Mouse (Mus musculus) neural tube, embryonic 12.5 days (tissue): ENCODE data around the gene Zfand4. TPM values are rescaled to one million over a fixed set of nuclear protein-coding genes. Genes with fewer than 3 reads are reported as not detected.

Source experiments
- ATAC-seq: fragments of 200-750 bp; cut with Nextera tagmentation; 2 replicates; pipeline ENCODE4 v1.8.0; 2017; ENCODE audit warnings: low read depth, mild to moderate bottlenecking, moderate TSS enrichment, moderate library complexity; ENCODE audit not compliant: low FRiP score
- H3K27ac ChIP-seq: fragments of 300-500 bp; sonication (generic); 2 replicates; pipeline ENCODE4 v1.5.1; 2016
- H3K27me3 ChIP-seq: fragments of 300-500 bp; sonication (generic); replicated peaks from 2 replicates; pipeline ENCODE4 v1.6.1; 2016; ENCODE audit warnings: mild to moderate bottlenecking
- H3K36me3 ChIP-seq: fragments of 300-500 bp; sonication (generic); 2 replicates; pipeline ENCODE4 v1.6.1; 2016; ENCODE audit warnings: mild to moderate bottlenecking
- H3K4me1 ChIP-seq: fragments of 300-500 bp; sonication (generic); 2 replicates; pipeline ENCODE4 v1.6.1; 2016
- H3K4me2 ChIP-seq: fragments of 300-500 bp; sonication (generic); replicated peaks from 2 replicates; pipeline ENCODE4 v1.6.1; 2016; ENCODE audit warnings: mild to moderate bottlenecking
- H3K4me3 ChIP-seq: fragments of 300-500 bp; sonication (generic); 2 replicates; pipeline ENCODE4 v1.5.1; 2016
- H3K9ac ChIP-seq: fragments of 300-500 bp; sonication (generic); 2 replicates; pipeline ENCODE4 v1.6.1; 2016; ENCODE audit warnings: mild to moderate bottlenecking
- H3K9me3 ChIP-seq: fragments of 300-500 bp; sonication (generic); 2 replicates; pipeline ENCODE4 v1.6.1; 2016; ENCODE audit warnings: mild to moderate bottlenecking
- whole genome bisulfite sequencing: fragments of 180-500 bp; shearing (Covaris S2); methylation state at CpG from one replicate; pipeline ENCODE4 v1.1.7; 2016; 5-methylcytosine and 5-hydroxymethylcytosine counted together
- polyA plus RNA-seq: library from polyadenylated mRNA; unstranded; fragments of >200 nt; fragmentation: Nextera tagmentation; extraction: Ambion mirVana; gene quantifications from 2 replicates; pipeline ENCODE4 v1.2.1, GENCODE M21; 2016

The Zfand4 gene
- polyA plus RNA-seq, 1 experiment from 2014 or later = 7.1 TPM

DNA sequence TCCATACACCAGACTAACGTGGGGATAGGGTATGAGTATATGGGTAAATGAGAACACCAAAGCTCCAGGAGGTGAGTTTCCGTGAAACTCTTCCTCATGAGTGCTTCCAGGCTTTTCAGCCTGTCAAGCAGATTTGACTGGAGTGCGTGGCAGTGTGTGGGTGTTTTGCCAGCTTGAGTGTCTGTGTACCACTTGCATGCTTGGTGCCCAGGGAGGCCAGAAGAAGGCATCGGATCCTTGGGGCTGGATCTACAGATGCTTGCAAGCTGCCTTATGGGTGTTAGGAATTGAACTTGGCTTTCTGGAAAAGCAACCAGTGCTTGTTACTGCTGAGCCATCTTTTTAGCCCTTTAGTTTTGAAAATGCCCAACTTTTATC lies 92.9 kb downstream of the Zfand4 start:
- WGBS = 78% methylated on average over 4 of the region's 4 CpGs
- H3K36me3 ChIP-seq = no peaks in the 10 kb centered on the region
- H3K4me3 ChIP-seq = no peak overlapping the region
- no peaks in the 10 kb centered on the region for H3K9me3 ChIP-seq
- H3K9ac ChIP-seq = no peak overlapping the region
- no peak overlapping the region for H3K4me2 ChIP-seq
- H3K4me1 ChIP-seq = 0 out of 2 replicates have a peak, but pooled peaks cover 3% of the 10 kb centered on the region
- no peak for ATAC-seq
- H3K27ac ChIP-seq = no peak overlapping the region
- no peaks in the 10 kb centered on the region for H3K27me3 ChIP-seq

DNA sequence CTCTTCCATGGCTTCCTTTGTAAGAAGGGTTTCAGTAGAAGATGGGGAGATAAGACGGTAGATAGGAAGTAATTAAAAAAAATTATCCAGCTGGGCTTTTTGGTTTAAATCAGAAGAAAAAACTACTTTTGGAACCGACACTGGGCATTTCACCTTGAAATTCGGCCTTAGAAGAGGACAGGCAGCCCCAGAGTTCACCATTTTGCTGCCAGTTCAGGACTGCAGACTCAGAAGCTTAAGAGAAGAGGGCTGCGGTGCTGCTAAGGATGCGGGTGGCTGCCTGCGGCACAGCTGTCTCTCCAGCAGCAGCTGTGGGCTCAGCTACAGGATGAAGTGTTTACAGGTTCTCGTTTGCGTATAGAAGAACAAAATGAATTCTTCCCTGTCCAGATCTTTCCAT lies 94.0 kb downstream of the Zfand4 start:
- H3K9me3 ChIP-seq = no peaks in the 10 kb centered on the region
- no peak overlapping the region for H3K9ac ChIP-seq
- H3K4me1 ChIP-seq = 0 out of 2 replicates have a peak, but pooled peaks cover 3% of the 10 kb centered on the region
- 79% methylated on average over 8 of the region's 8 CpGs for WGBS
- H3K27me3 ChIP-seq = no peaks in the 10 kb centered on the region
- no peak overlapping the region for H3K4me2 ChIP-seq
- ATAC-seq = no peak
- H3K27ac ChIP-seq = no peak overlapping the region
- no peaks in the 10 kb centered on the region for H3K36me3 ChIP-seq
- no peak overlapping the region for H3K4me3 ChIP-seq

DNA sequence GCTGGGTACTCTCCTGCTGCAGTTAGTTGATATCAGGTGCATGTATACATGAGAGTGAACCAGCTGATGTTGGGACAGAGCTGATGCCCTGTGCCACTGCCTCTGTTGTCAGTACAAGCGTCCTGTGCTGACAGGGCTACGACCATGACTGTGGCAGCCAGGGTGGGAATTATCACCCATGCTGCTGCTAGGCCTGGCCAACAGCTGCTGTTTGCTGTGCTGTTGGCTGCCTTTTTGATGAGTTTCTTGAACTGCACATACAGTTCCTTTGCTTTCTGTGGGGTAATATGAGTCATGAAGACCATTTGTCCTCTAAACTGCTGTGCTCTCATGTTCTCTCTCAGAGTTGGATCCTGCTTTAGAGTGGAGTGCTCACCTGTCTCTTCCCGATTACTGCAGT lies 95.2 kb downstream of the Zfand4 start:
- no peak for ATAC-seq
- 87% methylated on average over 3 of the region's 3 CpGs for WGBS
- no peak overlapping the region for H3K4me3 ChIP-seq

DNA sequence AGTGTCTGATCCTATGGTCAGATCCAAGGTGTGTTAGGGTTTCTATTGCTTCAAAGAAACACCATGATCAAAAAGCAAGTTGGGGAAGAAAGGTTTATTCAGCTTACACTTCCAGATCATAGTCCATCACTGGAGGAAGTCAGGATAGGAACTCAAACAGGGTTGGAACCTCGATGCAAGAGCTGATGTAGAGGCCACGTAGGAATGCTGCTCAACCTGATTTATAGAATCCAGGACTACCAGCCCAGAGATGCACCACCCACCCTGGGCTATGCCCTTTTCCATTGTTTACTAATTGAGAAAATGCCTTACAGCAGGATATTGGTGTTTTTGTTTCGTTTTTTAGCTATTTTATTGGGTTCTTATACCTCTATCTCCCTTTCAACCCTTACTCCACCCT lies 97.4 kb downstream of the Zfand4 start:
- 0 out of 2 replicates have a peak, but pooled peaks cover 3% of the 10 kb centered on the region for H3K4me1 ChIP-seq
- H3K4me2 ChIP-seq = no peak overlapping the region
- H3K36me3 ChIP-seq = no peaks in the 10 kb centered on the region
- no peak overlapping the region for H3K9ac ChIP-seq
- no peak for ATAC-seq
- 92% methylated on average over 3 of the region's 3 CpGs for WGBS
- no peak overlapping the region for H3K27ac ChIP-seq
- no peaks in the 10 kb centered on the region for H3K9me3 ChIP-seq
- H3K4me3 ChIP-seq = no peak overlapping the region
- H3K27me3 ChIP-seq = no peaks in the 10 kb centered on the region

More for the DNA sequence above, 95.2 kb downstream of the Zfand4 start:
- no peak overlapping the region for H3K27ac ChIP-seq
- no peaks in the 10 kb centered on the region for H3K27me3 ChIP-seq
- H3K4me1 ChIP-seq = 0 out of 2 replicates have a peak, but pooled peaks cover 3% of the 10 kb centered on the region
- no peak overlapping the region for H3K9ac ChIP-seq
- no peaks in the 10 kb centered on the region for H3K36me3 ChIP-seq
- H3K4me2 ChIP-seq = no peak overlapping the region
- no peaks in the 10 kb centered on the region for H3K9me3 ChIP-seq

DNA sequence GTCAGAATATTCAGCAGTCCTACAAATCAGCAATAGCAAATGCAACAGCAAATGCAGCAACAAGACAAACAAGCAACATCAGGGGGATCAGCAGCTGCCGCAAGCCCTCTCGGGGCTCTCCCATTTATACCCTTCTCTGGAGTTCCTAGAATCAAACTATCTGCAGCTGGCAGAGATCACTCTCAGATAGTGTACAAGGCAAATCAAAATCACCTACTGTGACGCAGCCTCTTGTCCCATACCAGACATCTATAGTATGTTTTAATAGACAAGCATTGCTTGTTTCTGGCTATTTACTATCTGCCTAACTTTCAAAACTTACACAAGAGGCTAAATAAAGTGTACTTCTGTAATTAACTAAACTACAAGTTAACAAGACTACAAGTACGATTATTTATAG lies 98.0 kb downstream of the Zfand4 start:
- 92% methylated on average over 4 of the region's 4 CpGs for WGBS
- H3K9me3 ChIP-seq = no peaks in the 10 kb centered on the region
- H3K4me1 ChIP-seq = 0 out of 2 replicates have a peak, but pooled peaks cover 3% of the 10 kb centered on the region
- ATAC-seq = no peak
- H3K4me2 ChIP-seq = no peak overlapping the region
- H3K4me3 ChIP-seq = no peak overlapping the region
- no peaks in the 10 kb centered on the region for H3K27me3 ChIP-seq
- no peak overlapping the region for H3K27ac ChIP-seq
- no peak overlapping the region for H3K9ac ChIP-seq
- H3K36me3 ChIP-seq = no peaks in the 10 kb centered on the region

DNA sequence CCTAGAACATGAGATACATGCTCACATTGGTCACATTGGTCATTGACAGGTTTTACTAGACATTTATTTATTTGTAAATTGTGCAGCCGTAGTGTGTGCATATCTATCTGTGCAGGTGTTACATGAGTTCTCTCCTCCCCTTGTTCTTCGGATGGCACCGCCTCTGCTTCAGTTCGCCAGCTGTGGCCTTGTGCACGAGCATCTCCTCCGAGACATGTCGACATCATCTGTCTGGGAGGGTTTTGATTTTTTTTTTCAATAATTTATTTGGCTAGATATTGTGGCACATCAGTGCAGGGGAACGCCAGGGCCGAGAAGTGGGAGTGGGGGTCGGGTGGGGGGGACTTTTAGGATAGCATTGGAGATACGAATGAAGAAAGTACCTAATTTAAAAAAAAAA lies 103.9 kb downstream of the Zfand4 start:
- WGBS = 79% methylated on average over 11 of the region's 11 CpGs
- Histone ChIP-seq H3K9me3 (no peaks in the 10 kb centered on the region), H3K4me2 (no peak overlapping the region), H3K27ac (no peak overlapping the region), H3K9ac (no peak overlapping the region), H3K36me3 (no peaks in the 10 kb centered on the region), H3K4me1 (no peaks in the 10 kb centered on the region), H3K4me3 (no peak overlapping the region), H3K27me3 (no peaks in the 10 kb centered on the region)
- ATAC-seq = no peak

DNA sequence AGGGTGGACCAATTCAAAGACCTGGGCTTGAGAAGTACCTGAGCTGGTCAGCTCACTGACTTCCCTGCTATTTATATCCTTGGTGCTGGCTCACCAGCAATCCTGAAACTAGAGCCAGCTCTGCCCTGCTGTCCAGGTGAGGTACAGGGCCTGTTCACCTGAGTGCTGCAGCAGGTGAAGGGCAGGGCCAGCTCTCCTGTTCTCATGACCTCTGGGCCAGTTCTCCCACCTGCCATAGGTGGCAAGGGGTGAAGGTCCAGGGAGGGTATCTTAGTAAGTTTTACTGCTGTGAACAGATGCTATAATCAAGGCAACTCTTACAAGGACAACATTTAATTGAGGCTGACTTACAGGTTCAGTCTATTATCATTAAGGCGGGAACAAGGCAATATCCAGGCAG lies 105.8 kb downstream of the Zfand4 start:
- Histone ChIP-seq H3K27me3 (no peaks in the 10 kb centered on the region), H3K9ac (no peak overlapping the region), H3K4me3 (no peak overlapping the region), H3K4me1 (no peaks in the 10 kb centered on the region), H3K36me3 (no peaks in the 10 kb centered on the region), H3K4me2 (no peak overlapping the region), H3K9me3 (no peaks in the 10 kb centered on the region), H3K27ac (no peak overlapping the region)
- no peak for ATAC-seq
- 84% methylated on average over 1 of the region's 1 CpGs for WGBS

DNA sequence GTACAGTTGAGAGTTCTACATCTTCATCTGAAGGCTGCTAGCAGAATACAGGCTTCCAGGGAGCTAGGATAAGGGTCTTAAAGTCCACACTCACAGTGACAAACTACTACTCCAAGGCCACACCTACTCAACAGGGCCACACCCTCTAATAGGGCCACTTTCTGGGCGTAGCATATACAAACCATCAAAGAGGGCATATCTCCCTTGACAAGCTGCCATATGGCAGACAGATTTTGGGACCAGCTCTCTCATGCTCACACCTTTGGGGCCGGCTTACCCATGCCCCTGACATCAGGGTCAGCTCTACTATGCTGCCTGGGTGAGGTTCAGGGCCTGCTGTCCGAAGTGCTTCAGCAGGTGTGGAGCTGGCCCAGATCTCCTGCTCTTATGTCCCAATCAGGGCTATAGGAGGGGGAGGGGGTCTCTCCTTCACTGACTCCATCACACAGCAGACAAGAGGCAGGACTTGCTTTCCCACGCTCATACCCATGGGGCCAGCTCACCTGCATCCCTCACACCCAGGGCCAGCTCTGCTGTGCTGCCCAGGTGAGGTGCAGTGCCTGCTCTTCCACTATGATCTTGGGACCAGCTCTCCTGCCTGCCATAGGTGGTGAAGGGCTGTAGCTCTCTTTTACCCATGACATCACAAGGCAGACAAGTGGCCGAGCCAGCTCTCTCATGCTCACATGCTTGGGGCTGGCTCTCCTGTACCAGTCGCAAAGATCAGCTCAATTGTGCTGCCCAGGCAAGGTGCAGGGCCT lies 106.4 kb downstream of the Zfand4 start:
- WGBS = 92% methylated on average over 6 of the region's 6 CpGs
- peak; percentile 21; the same call in 1 of the 2 replicates for ATAC-seq
- Histone ChIP-seq H3K4me1 (no peaks in the 10 kb centered on the region), H3K4me2 (no peak overlapping the region), H3K9me3 (no peaks in the 10 kb centered on the region), H3K9ac (no peak overlapping the region), H3K27ac (no peak overlapping the region), H3K4me3 (no peak overlapping the region), H3K36me3 (no peaks in the 10 kb centered on the region), H3K27me3 (no peaks in the 10 kb centered on the region)

DNA sequence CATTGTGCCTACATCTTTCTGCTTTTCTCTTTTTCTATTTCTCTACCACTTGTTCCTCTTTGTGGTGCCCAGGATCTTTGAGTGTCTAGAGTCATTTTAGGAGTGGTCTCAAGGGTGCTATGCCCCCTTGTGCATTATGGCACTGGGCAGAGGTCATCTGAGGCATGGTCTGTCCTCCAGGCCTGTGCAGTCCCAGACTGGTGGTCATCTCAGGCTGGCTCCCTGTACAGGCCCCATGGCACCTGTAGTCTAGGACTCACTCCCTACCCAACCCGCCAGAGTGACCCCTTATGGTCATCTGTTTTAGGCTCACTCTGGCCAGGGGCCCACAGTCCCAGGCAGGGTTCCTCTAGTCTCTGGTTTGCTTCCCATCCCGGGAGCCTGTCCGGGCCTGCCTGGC lies 107.5 kb downstream of the Zfand4 start:
- Histone ChIP-seq H3K36me3 (no peaks in the 10 kb centered on the region), H3K9me3 (no peaks in the 10 kb centered on the region), H3K27ac (no peak overlapping the region), H3K4me3 (no peak overlapping the region), H3K27me3 (no peaks in the 10 kb centered on the region), H3K9ac (no peak overlapping the region), H3K4me1 (no peaks in the 10 kb centered on the region), H3K4me2 (no peak overlapping the region)
- no peak for ATAC-seq
- WGBS = 94% methylated on average over 3 of the region's 3 CpGs

DNA sequence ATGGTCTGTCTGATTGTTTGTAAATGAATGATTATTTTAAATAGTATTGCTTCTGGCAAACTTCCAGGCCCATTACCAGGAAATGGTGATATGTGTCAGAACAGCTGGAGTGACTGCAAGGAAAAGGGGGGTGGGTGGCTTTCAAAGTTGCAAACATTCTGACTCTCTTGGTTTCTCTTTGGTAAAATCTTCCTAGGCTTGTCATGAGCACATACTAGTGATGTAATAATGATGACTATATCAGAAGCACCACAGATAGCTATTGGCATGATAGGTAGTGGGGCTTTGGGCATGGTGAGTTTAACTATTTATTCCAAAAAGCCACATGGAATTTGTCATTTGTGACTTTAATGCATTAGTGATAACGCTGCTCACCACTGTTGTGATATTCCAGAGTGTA lies 110.1 kb downstream of the Zfand4 start:
- Histone ChIP-seq H3K4me1 (no peaks in the 10 kb centered on the region), H3K27ac (no peak overlapping the region), H3K9ac (no peak overlapping the region), H3K4me2 (no peak overlapping the region), H3K4me3 (no peak overlapping the region), H3K36me3 (peaks cover 9% of the 10 kb centered on the region; the same call in 1 of the 2 replicates), H3K9me3 (no peaks in the 10 kb centered on the region), H3K27me3 (no peaks in the 10 kb centered on the region)
- ATAC-seq = no peak
- 94% methylated on average over 1 of the region's 1 CpGs for WGBS

DNA sequence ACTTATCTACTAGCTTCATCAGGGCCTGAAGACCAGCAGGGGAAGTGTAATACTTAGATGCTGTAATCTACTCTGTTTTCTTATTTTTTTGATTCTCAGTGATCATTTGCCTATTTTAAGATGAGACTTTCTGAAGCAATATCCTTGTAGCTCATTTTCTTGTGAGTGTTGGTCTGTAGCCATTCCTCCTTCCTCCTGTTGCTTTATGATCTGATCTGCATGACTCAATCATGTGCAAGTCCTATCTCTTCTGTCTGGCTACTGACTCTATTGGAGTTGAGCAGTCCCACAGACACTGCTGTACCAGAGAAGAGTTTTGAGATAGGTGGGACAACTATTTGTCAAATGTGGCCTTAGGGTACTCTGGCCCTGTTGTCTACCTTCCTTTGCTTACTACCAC lies 110.6 kb downstream of the Zfand4 start:
- H3K27me3 ChIP-seq = no peaks in the 10 kb centered on the region
- ATAC-seq = no peak
- H3K4me3 ChIP-seq = no peak overlapping the region
- no peak overlapping the region for H3K27ac ChIP-seq
- H3K9me3 ChIP-seq = no peaks in the 10 kb centered on the region
- H3K36me3 ChIP-seq = peaks cover 9% of the 10 kb centered on the region; the same call in 1 of the 2 replicates
- no peak overlapping the region for H3K9ac ChIP-seq
- no peak overlapping the region for H3K4me2 ChIP-seq
- no peaks in the 10 kb centered on the region for H3K4me1 ChIP-seq

DNA sequence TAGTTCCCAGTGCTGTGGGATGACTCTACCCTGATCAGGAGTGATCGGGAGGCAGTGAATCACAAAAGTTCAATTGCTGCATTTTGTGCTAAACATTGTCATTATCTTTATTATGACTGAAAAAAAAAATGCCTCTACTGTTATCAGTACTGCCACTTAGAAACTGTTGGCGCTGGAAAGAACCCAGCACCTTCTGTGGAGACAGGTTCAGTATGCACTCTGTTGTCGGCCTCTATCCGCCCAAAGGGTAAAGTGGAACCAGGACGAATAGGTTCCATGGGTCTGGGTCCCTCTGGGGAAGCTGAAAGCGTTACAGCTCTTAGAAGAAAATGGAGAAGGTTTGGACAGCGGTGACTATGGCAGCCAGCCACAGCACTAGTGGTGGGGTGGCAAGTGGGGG lies 114.9 kb downstream of the Zfand4 start:
- H3K27ac ChIP-seq = no peak overlapping the region
- H3K4me2 ChIP-seq = no peak overlapping the region
- H3K4me3 ChIP-seq = no peak overlapping the region
- 90% methylated on average over 7 of the region's 7 CpGs for WGBS
- no peaks in the 10 kb centered on the region for H3K9me3 ChIP-seq
- H3K4me1 ChIP-seq = 0 out of 2 replicates have a peak, but pooled peaks cover 5% of the 10 kb centered on the region
- H3K27me3 ChIP-seq = no peaks in the 10 kb centered on the region
- no peak for ATAC-seq
- peaks cover 9% of the 10 kb centered on the region; the same call in 1 of the 2 replicates for H3K36me3 ChIP-seq
- no peak overlapping the region for H3K9ac ChIP-seq
